Comparison of ENCODE assay signal across 20 mouse cellular contexts in the genomic region with DNA sequence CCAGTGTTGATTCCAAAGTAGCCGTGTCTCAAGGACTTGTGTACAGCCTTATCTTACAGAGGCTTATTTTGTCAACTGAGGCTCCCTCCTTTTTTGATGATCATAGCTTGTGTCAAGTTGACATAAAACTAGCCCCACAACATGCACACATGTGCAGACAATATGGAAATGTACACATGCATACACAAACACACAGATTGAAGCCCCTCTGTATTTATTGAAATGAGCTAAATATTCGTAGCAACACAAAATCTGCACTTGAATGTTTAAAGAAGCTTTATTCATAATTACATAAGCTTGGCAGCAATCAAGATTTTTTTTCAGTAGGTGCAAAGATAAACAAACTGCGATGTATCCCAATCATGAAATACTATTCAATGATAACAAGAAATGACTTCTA.
DNase-seq lines count a peak whose midpoint lies in the region; ATAC-seq and TF ChIP-seq lines count a peak whose summit lies in the region.
"Had no signal": no experiment of that assay in that cellular context is flagged by ENCODE, and none has a peak within 500 bp of the region (broad histone marks: within the 10 kb centered on the region; RNA-seq: fewer than 3 reads in every experiment).

No protein-coding gene starts in this region.

- H3K36me3 ChIP-seq in forebrain, embryonic 13.5 days (ENCODE audit: poor library complexity, severe bottlenecking) = no peaks in the 10 kb centered on the region
- no peaks in the 10 kb centered on the region for H3K36me3 ChIP-seq in forebrain, embryonic 10.5 days (replicated peaks)
- H3K36me3 ChIP-seq in forebrain, embryonic 15.5 days = no peaks in the 10 kb centered on the region
- H3K36me3 ChIP-seq in forebrain, embryonic 11.5 days (ENCODE audit: control insufficient read depth, insufficient read depth, low read length) = no peaks in the 10 kb centered on the region
- H3K36me3 ChIP-seq: embryonic facial prominence, embryonic 10.5 days; embryonic facial prominence, embryonic 12.5 days; G1E had no signal

- no peaks in the 10 kb centered on the region for H3K9me3 ChIP-seq in forebrain, embryonic 13.5 days (replicated peaks)
- peaks cover 5% of the 10 kb centered on the region; the same call in 1 of the 2 replicates for H3K9me3 ChIP-seq in forebrain, embryonic 10.5 days
- H3K9me3 ChIP-seq in forebrain, embryonic 15.5 days = no peaks in the 10 kb centered on the region
- H3K9me3 ChIP-seq in forebrain, embryonic 11.5 days (ENCODE audit: control insufficient read depth, low read length) = no peaks in the 10 kb centered on the region
- H3K9me3 ChIP-seq: embryonic facial prominence, embryonic 10.5 days; embryonic facial prominence, embryonic 12.5 days; G1E had no signal

- WGBS in forebrain, embryonic 13.5 days = 87% methylated on average over 3 of the region's 3 CpGs
- 93% methylated on average over 3 of the region's 3 CpGs for WGBS in forebrain, embryonic 10.5 days
- 74% methylated on average over 3 of the region's 3 CpGs for WGBS in forebrain, embryonic 15.5 days
- WGBS in forebrain, embryonic 11.5 days = 92% methylated on average over 3 of the region's 3 CpGs

- ATAC-seq in forebrain, embryonic 13.5 days = peak; percentile 62; the same call in 1 of the 2 replicates
- peak; percentile 61; the same call in 1 of the 2 replicates for ATAC-seq in forebrain, embryonic 15.5 days (replicated peaks)
- no peak for ATAC-seq in forebrain, embryonic 11.5 days (replicated peaks; ENCODE audit: low FRiP score)
- ATAC-seq: activated CD4-positive, CD25-positive, alpha-beta regulatory T cell, adult 4 months; CD4-positive, CD25-positive, alpha-beta regulatory T cell, adult 4 months; Patski had no signal

- H3K27ac ChIP-seq in forebrain, embryonic 13.5 days = no peak overlapping the region
- H3K27ac ChIP-seq in forebrain, embryonic 10.5 days = no peak overlapping the region
- no peak overlapping the region for H3K27ac ChIP-seq in forebrain, embryonic 15.5 days (replicated peaks)
- no peak overlapping the region for H3K27ac ChIP-seq in forebrain, embryonic 11.5 days (ENCODE audit: low read depth, low read length)
- H3K27ac ChIP-seq: embryonic facial prominence, embryonic 10.5 days; embryonic facial prominence, embryonic 12.5 days had no signal

- H3K4me3 ChIP-seq in forebrain, embryonic 13.5 days = no peak overlapping the region
- H3K4me3 ChIP-seq in forebrain, embryonic 10.5 days = no peak overlapping the region
- H3K4me3 ChIP-seq in forebrain, embryonic 15.5 days = no peak overlapping the region
- no peak overlapping the region for H3K4me3 ChIP-seq in forebrain, embryonic 11.5 days (ENCODE audit: low read depth, low read length)
- H3K4me3 ChIP-seq: embryonic facial prominence, embryonic 10.5 days; embryonic facial prominence, embryonic 12.5 days had no signal

- H3K9ac ChIP-seq in forebrain, embryonic 13.5 days = no peak overlapping the region
- no peak overlapping the region for H3K9ac ChIP-seq in forebrain, embryonic 15.5 days (replicated peaks)
- no peak overlapping the region for H3K9ac ChIP-seq in forebrain, embryonic 11.5 days (ENCODE audit: low read length)
- H3K9ac ChIP-seq: embryonic facial prominence, embryonic 12.5 days had no signal

- no peaks in the 10 kb centered on the region for H3K27me3 ChIP-seq in forebrain, embryonic 13.5 days
- H3K27me3 ChIP-seq in forebrain, embryonic 10.5 days (ENCODE audit: poor library complexity, severe bottlenecking) = no peaks in the 10 kb centered on the region
- H3K27me3 ChIP-seq in forebrain, embryonic 15.5 days = no peaks in the 10 kb centered on the region
- H3K27me3 ChIP-seq in forebrain, embryonic 11.5 days (ENCODE audit: control insufficient read depth, insufficient read depth, low read length) = no peaks in the 10 kb centered on the region
- H3K27me3 ChIP-seq: CH12.LX; embryonic facial prominence, embryonic 12.5 days had no signal

- TF ChIP-seq CTCF in brain, embryonic 14.5 days (IDR thresholded peaks at IDR 0.05; ENCODE audit: borderline replicate concordance, extremely low read depth, insufficient read depth, insufficient read length) = no peak

- TF ChIP-seq POLR2A in brain, embryonic 14.5 days (IDR thresholded peaks at IDR 0.05; ENCODE audit: borderline replicate concordance, extremely low read depth, insufficient read depth, insufficient read length, poor library complexity, severe bottlenecking) = no peak

- no peaks in the 10 kb centered on the region for H3K4me1 ChIP-seq in forebrain, embryonic 13.5 days
- H3K4me1 ChIP-seq in forebrain, embryonic 10.5 days = no peaks in the 10 kb centered on the region
- no peaks in the 10 kb centered on the region for H3K4me1 ChIP-seq in forebrain, embryonic 15.5 days
- no peaks in the 10 kb centered on the region for H3K4me1 ChIP-seq in forebrain, embryonic 11.5 days (replicated peaks; ENCODE audit: control insufficient read depth, insufficient read depth, low read length)
- H3K4me1 ChIP-seq: embryonic facial prominence, embryonic 10.5 days; embryonic facial prominence, embryonic 12.5 days had no signal

- H3K4me2 ChIP-seq in forebrain, embryonic 13.5 days = no peak overlapping the region
- H3K4me2 ChIP-seq in forebrain, embryonic 15.5 days (replicated peaks) = no peak overlapping the region
- no peak overlapping the region for H3K4me2 ChIP-seq in forebrain, embryonic 11.5 days (ENCODE audit: low read depth, low read length, severe bottlenecking)
- H3K4me2 ChIP-seq: embryonic facial prominence, embryonic 12.5 days had no signal

- DNase-seq in forebrain, embryonic 10.5 days (ENCODE audit: extremely low spot score, low spot score) = no peak
- no peak for DNase-seq in forebrain, embryonic 11.5 days (ENCODE audit: low spot score)
- peak; percentile 52 for DNase-seq in brain, embryonic 14.5 days (ENCODE audit: low read depth)
- DNase-seq: adrenal gland, adult 2 months; adrenal gland, postnatal 10 days; adrenal gland, postnatal 25 days; B cell, adult 2 months; cerebellum, adult 11-12 months; cerebellum, adult 2 months; cerebellum, adult 9-10 months; cerebellum, postnatal 25 days had no signal
